Mouse (Mus musculus): ENCODE measurements around the gene Opa3. TPM values are rescaled to one million over a fixed set of nuclear protein-coding genes. Genes with fewer than 3 reads are reported as not detected.

The Opa3 gene
- polyA plus RNA-seq, 1 experiment from 2014 or later = 17.3 TPM

- peak; percentile 89 for ATAC-seq (ENCODE audit: low read depth)
- Histone ChIP-seq H3K36me3 (no peaks in the 10 kb centered on the region), H3K9me3 (replicated peaks) (no peaks in the 10 kb centered on the region), H3K4me2 (peak within 1 kb of the TSS; percentile 98), H3K27ac (peak within 1 kb of the TSS; percentile 50), H3K27me3 (peaks cover 86% of the 10 kb centered on the region), H3K9ac (peak within 1 kb of the TSS; percentile 73), H3K4me1 (replicated peaks) (peaks cover 38% of the 10 kb centered on the region), H3K4me3 (replicated peaks) (peak within 1 kb of the TSS; percentile 64)
- WGBS (ENCODE audit: insufficient replicate concordance) = under 1% methylated on average over 37 of the region's 37 CpGs
- DNase-seq = peak; percentile 73
Measured at GRCm38 (mm10) chr7:19282385-19282784, 54.3 kb downstream of the Opa3 start, which contains the start of gene Rtn2. Rtn2 (plus strand) TSS chr7:19282624.

GRCm38 (mm10) chr7:19282791-19283405 lies 54.8 kb downstream of the Opa3 start:
- H3K36me3 ChIP-seq = no peaks in the 10 kb centered on the region
- H3K4me3 ChIP-seq (replicated peaks) = peak overlapping the region; percentile 64
- ATAC-seq (ENCODE audit: low read depth) (peak; percentile 35), DNase-seq (no peak)
- peak overlapping the region; percentile 73 for H3K9ac ChIP-seq
- peak overlapping the region; percentile 98 for H3K4me2 ChIP-seq
- H3K9me3 ChIP-seq (replicated peaks) = no peaks in the 10 kb centered on the region
- H3K27ac ChIP-seq = peak overlapping the region; percentile 44; the same call in 1 of the 2 replicates
- H3K27me3 ChIP-seq = peaks cover 84% of the 10 kb centered on the region
- H3K4me1 ChIP-seq (replicated peaks) = peaks cover 38% of the 10 kb centered on the region
- WGBS (ENCODE audit: insufficient replicate concordance) = 2% methylated on average over 35 of the region's 35 CpGs

- 31% methylated on average over 14 of the region's 14 CpGs for WGBS (ENCODE audit: insufficient replicate concordance)
- peak overlapping the region; percentile 73 for H3K9ac ChIP-seq
- no peak for ATAC-seq (ENCODE audit: low read depth)
Measured at GRCm38 (mm10) chr7:19283406-19283804, 55.3 kb downstream of the Opa3 start.

GRCm38 (mm10) chr7:19284763-19285162 lies 56.6 kb downstream of the Opa3 start:
- H3K36me3 ChIP-seq = no peaks in the 10 kb centered on the region
- DNase-seq (no peak), ATAC-seq (ENCODE audit: low read depth) (no peak)
- peaks cover 30% of the 10 kb centered on the region for H3K4me1 ChIP-seq (replicated peaks)
- no peak overlapping the region for H3K27ac ChIP-seq
- H3K4me3 ChIP-seq (replicated peaks) = no peak overlapping the region
- H3K27me3 ChIP-seq = peaks cover 65% of the 10 kb centered on the region
- 10% methylated on average over 4 of the region's 4 CpGs for WGBS (ENCODE audit: insufficient replicate concordance)
- H3K9me3 ChIP-seq (replicated peaks) = no peaks in the 10 kb centered on the region
- H3K9ac ChIP-seq = no peak overlapping the region
- H3K4me2 ChIP-seq = no peak overlapping the region

More at GRCm38 (mm10) chr7:19283406-19283804, 55.3 kb downstream of the Opa3 start:
- Histone ChIP-seq H3K27me3 (peaks cover 79% of the 10 kb centered on the region), H3K36me3 (no peaks in the 10 kb centered on the region), H3K4me3 (replicated peaks) (peak overlapping the region; percentile 64), H3K9me3 (replicated peaks) (no peaks in the 10 kb centered on the region), H3K4me2 (peak overlapping the region; percentile 98), H3K27ac (no peak overlapping the region), H3K4me1 (replicated peaks) (peaks cover 38% of the 10 kb centered on the region)
- DNase-seq = no peak

- DNase-seq (no peak), ATAC-seq (ENCODE audit: low read depth) (peak; percentile 78)
- Histone ChIP-seq H3K9ac (peak overlapping the region; percentile 61), H3K4me3 (replicated peaks) (peak overlapping the region; percentile 62), H3K36me3 (no peaks in the 10 kb centered on the region), H3K4me2 (peak overlapping the region; percentile 88), H3K4me1 (replicated peaks) (peaks cover 44% of the 10 kb centered on the region), H3K9me3 (replicated peaks) (no peaks in the 10 kb centered on the region), H3K27me3 (peaks cover 16% of the 10 kb centered on the region), H3K27ac (peak overlapping the region; percentile 75)
- WGBS (ENCODE audit: insufficient replicate concordance) = under 1% methylated on average over 20 of the region's 20 CpGs
Measured at GRCm38 (mm10) chr7:19290969-19291596, 62.9 kb downstream of the Opa3 start.

- H3K4me2 ChIP-seq = peak overlapping the region; percentile 76
- 10% methylated on average over 21 of the region's 22 CpGs for WGBS (ENCODE audit: insufficient replicate concordance)
Measured at GRCm38 (mm10) chr7:19295503-19296185, 67.5 kb downstream of the Opa3 start.

GRCm38 (mm10) chr7:19297034-19297433 lies 68.9 kb downstream of the Opa3 start:
- Histone ChIP-seq H3K36me3 (no peaks in the 10 kb centered on the region), H3K9ac (no peak overlapping the region), H3K27me3 (peaks cover 9% of the 10 kb centered on the region), H3K27ac (no peak overlapping the region), H3K4me1 (replicated peaks) (peaks cover 35% of the 10 kb centered on the region), H3K9me3 (replicated peaks) (no peaks in the 10 kb centered on the region), H3K4me2 (no peak overlapping the region), H3K4me3 (replicated peaks) (no peak overlapping the region)
- ATAC-seq (ENCODE audit: low read depth) = no peak
- DNase-seq = no peak
- WGBS (ENCODE audit: insufficient replicate concordance) = 72% methylated on average over 6 of the region's 6 CpGs

More at GRCm38 (mm10) chr7:19295503-19296185, 67.5 kb downstream of the Opa3 start:
- Histone ChIP-seq H3K27me3 (no peaks in the 10 kb centered on the region), H3K27ac (no peak overlapping the region), H3K4me1 (replicated peaks) (peaks cover 42% of the 10 kb centered on the region), H3K36me3 (no peaks in the 10 kb centered on the region), H3K9ac (peak overlapping the region; percentile 61), H3K4me3 (replicated peaks) (peak overlapping the region; percentile 55), H3K9me3 (replicated peaks) (no peaks in the 10 kb centered on the region)
- DNase-seq (peak; percentile 81), ATAC-seq (ENCODE audit: low read depth) (peak; percentile 47)

- Histone ChIP-seq H3K27ac (no peak overlapping the region), H3K36me3 (no peaks in the 10 kb centered on the region), H3K9me3 (replicated peaks) (no peaks in the 10 kb centered on the region), H3K4me1 (replicated peaks) (peaks cover 29% of the 10 kb centered on the region), H3K27me3 (peaks cover 16% of the 10 kb centered on the region), H3K9ac (no peak overlapping the region), H3K4me3 (replicated peaks) (no peak overlapping the region), H3K4me2 (no peak overlapping the region)
- no peak for ATAC-seq (ENCODE audit: low read depth)
- 78% methylated on average over 5 of the region's 5 CpGs for WGBS (ENCODE audit: insufficient replicate concordance)
- DNase-seq = no peak
Measured at GRCm38 (mm10) chr7:19297794-19298193, 69.7 kb downstream of the Opa3 start.

- Histone ChIP-seq H3K27me3 (peaks cover 30% of the 10 kb centered on the region), H3K4me2 (no peak overlapping the region), H3K4me3 (replicated peaks) (no peak overlapping the region), H3K9ac (no peak overlapping the region), H3K36me3 (no peaks in the 10 kb centered on the region), H3K4me1 (replicated peaks) (peaks cover 27% of the 10 kb centered on the region), H3K9me3 (replicated peaks) (no peaks in the 10 kb centered on the region), H3K27ac (no peak overlapping the region)
- no peak for ATAC-seq (ENCODE audit: low read depth)
- DNase-seq = no peak
- 18% methylated on average over 3 of the region's 3 CpGs for WGBS (ENCODE audit: insufficient replicate concordance)
Measured at GRCm38 (mm10) chr7:19299194-19299593, 71.1 kb downstream of the Opa3 start.

GRCm38 (mm10) chr7:19300501-19301421 lies 72.6 kb downstream of the Opa3 start:
- H3K36me3 ChIP-seq = no peaks in the 10 kb centered on the region
- peak overlapping the region; percentile 35 for H3K4me2 ChIP-seq
- no peak overlapping the region for H3K27ac ChIP-seq
- peak; percentile 43 for DNase-seq
- H3K9me3 ChIP-seq (replicated peaks) = no peaks in the 10 kb centered on the region
- peak overlapping the region; percentile 50 for H3K4me3 ChIP-seq (replicated peaks)
- H3K4me1 ChIP-seq (replicated peaks) = peaks cover 28% of the 10 kb centered on the region
- peaks cover 46% of the 10 kb centered on the region for H3K27me3 ChIP-seq
- peak; percentile 85 for ATAC-seq (ENCODE audit: low read depth)
- WGBS (ENCODE audit: insufficient replicate concordance) = under 1% methylated on average over 29 of the region's 29 CpGs
- H3K9ac ChIP-seq = 0 out of 2 replicates have a peak overlapping the region, but pooled peaks have one; percentile 36

Data from liver, embryonic 13.5 days (tissue).